Mouse (Mus musculus): Measurements from ENCODE around the gene Map4k4. TPM values are rescaled to one million over a fixed set of nuclear protein-coding genes. Genes with fewer than 3 reads are reported as not detected.

Gene Map4k4
- total RNA-seq, 2 experiments from 2014 or later = 181 to 198 TPM

DNA sequence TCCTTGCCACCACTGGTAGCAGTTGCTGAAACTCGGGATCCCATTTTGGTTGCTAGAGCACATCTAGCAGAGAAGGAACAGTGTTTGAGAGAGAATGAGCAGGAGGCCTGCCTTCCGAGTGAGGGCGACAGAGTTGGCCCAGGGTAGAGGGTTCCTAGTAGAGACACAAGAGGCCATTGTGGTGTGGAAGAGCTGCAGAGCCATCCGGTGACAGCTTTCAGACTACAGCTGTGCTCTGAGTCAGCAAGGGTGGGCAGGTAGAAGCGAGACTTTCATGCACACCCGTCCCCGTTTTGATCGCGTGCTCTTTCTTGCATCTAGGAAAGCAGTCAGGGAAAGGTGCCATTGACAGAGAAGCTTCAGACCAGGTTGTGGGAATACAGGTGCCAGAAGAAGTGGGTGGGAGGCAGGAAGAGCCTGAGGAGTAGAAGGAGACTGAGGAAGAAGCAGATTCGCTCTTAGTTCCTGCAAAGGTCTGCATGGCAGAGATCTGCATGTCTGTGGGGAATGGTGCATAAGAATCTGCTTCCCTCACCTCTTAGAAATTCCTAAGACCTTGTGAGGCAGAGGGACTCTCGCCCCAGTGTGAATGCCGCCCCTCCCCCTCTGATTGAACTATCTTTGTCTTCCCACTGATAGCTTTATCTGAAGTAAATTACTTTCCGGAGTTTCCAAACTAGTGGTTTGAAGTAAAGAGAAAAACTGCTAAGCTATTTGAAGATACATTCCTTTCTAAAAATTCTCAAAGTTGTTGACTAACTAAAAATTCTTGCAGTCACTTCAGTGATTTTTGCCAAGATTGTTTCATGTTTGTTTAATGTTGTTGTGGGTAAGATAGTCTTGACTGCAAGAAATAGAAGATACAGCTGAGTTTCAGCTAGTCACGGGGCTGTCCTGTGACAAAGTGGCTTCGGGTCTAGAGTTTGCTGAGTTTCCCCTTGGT lies 23.0 kb downstream of the Map4k4 start:
- intact Hi-C loops (cut with DNase I) = no loop called here
- DNase-seq (ENCODE audit: extremely low spot score in 1 of 2, low spot score in 2 of 2) = no peak

DNA sequence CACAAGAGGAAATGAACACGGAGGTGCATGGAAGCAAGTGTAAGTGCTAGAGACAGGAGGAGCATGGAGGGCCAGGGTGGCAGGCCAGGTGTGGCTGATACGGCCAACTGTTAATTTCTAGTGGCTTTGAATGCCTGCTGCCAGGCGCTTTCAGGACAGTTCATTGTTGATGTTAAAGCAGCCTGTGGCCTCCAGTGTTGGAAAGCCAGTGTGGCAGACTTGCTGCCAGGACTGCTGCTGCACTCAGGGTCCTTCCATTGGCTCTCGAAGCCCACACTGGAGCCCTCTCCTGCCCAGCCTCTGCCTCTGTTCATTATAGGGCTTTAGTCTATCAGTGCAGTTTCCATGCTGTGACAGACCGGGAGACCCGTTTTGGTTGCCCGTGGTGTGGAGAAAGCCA lies 30.3 kb downstream of the Map4k4 start:
- intact Hi-C loops (cut with DNase I) = no loop called here
- no peak for DNase-seq (ENCODE audit: extremely low spot score in 1 of 2, low spot score in 2 of 2)

DNA sequence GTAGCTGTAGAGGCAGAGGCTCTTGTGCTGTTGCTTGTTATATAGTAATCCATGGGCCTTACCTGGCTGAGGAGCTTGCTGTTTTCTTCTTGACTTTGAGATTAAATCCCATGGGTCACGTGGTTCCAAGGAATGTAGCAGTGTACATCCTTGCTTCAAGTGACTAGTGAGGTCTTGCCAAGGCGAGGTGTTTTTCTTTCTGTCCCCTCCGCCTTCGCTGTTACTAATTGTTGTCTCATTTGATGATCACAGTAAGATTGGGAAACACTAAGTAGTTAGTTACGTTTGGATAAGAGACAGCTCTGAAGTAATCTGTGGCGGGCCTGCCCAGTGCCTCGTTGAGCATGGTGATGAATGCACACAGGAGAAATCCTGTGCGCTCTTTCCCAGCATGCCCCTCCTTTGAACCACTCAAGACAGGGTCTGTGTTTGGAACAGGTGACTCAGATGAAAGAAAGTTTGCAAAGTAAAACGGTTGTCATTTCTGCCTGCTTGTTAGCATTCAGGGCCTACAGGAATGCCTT lies 31.6 kb downstream of the Map4k4 start:
- no peak for DNase-seq (ENCODE audit: extremely low spot score in 1 of 2, low spot score in 2 of 2)
- intact Hi-C loops (cut with DNase I) = no loop called here

DNA sequence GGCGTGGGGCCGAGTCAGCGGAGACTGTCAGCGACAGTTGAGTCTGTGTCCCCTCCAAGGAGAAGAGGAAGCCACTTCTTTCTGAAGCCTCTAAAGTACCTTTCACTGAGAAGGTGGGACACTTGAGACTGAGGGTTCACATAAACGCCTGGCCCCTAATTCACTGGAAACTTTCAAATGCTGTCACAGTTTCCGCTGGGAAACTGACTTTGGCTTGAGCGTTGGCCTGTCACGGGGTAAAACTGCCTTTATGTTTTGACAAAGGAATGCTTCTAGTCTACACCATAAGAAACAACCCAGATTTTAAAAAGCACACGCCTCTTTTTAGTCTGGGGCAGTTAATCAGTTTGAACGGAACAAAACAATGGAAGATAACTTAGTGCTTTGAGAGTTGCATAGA lies 32.2 kb downstream of the Map4k4 start:
- DNase-seq (ENCODE audit: extremely low spot score in 1 of 2, low spot score in 2 of 2) = no peak
- intact Hi-C loops (cut with DNase I) = no loop called here

DNA sequence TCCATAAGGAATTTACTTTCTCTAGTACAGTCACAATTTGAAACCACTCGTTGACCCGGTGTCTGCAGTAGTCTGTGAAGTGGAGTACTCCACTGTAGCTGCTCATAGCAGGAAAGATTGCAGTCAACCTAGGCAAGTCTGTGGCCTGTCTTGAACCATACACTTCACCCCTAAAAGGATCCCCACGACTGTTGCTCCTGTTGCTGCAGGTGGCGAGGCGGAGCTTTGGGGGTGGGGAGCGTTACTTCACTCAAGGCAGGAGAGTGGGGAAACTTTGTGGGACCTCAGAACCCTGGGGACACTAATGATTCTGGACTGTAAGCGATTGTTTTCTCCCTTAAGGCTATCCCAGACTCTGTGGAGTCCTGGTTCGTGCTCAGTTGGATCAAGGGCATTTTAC lies 34.2 kb downstream of the Map4k4 start:
- intact Hi-C loops (cut with DNase I) = loop anchor here (5.0 kb wide), 1 partner anchor 33 kb away; the partner anchor contains the start of gene Map4k4
- no peak for DNase-seq (ENCODE audit: extremely low spot score in 1 of 2, low spot score in 2 of 2)

DNA sequence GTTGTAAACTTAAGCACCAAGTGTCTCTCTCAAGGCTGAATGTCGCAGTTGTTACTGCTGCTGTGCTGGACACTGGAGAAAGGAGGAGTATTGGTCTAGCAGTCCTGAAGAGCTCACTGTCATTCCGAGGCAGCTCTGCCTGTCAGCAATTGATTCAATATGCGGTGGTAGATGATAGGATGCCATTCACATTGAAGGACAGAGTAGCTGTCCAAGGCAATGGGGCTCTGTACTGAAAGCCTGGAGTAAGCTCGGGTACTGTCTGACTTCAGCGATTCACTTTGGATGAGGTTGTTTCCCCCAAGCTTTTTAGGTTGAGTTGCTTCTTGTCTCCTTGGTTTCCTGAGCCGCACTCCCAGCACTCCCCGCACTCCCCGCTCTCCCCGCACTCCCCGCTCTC lies 34.9 kb downstream of the Map4k4 start:
- intact Hi-C loops (cut with DNase I) = loop anchor here (5.0 kb wide), 1 partner anchor 33 kb away; the partner anchor contains the start of gene Map4k4
- DNase-seq (ENCODE audit: extremely low spot score in 1 of 2, low spot score in 2 of 2) = no peak

DNA sequence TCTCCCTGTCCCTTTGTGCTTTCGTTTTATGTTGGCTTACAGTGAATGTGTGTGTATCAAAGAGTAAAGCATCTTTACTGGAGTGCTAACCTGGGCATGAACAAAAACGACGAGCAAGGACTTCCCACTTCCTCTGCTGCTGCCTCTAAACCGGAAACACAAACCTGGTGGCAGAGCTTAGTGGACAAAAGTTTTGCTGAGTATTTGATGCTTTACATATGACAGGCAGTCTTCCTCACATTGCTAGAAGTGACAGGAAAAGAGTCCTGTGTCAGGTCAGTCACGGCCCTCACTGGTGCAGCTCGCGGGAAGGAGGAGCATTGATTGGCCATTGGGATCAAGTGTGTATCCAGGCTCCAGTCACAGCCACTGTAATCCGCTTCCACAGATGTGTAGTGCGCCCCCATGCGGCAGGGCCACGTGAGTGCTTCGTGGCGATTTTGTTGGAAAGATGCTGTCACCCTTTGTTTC lies 35.7 kb downstream of the Map4k4 start:
- intact Hi-C loops (cut with DNase I) = loop anchor here (5.0 kb wide), 1 partner anchor 34 kb away; the partner anchor contains the start of gene Map4k4
- DNase-seq (ENCODE audit: extremely low spot score in 1 of 2, low spot score in 2 of 2) = peak; percentile 70 to 88

DNA sequence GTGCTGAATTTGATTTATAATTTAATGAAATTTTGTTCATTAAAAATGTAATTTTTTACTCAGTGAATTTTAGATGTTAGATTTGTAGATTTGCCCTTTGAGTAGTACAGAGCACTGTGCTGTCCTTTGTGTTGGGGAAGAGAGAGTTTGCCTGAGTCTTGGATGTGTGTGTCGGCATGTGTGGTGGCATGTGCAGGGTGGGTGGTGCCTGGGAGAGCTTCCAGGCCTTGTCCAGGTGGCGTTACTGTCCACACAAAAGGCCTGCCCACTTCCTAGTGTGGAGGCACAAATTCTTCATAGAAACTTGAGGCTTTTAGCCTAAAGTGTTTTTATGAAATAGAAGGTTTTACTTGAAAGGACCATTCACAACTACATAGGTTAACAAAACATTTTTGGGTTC lies 36.2 kb downstream of the Map4k4 start:
- DNase-seq (ENCODE audit: extremely low spot score in 1 of 2, low spot score in 2 of 2) = no peak
- intact Hi-C loops (cut with DNase I) = loop anchor here (5.0 kb wide), 1 partner anchor 35 kb away; the partner anchor contains the start of gene Map4k4

DNA sequence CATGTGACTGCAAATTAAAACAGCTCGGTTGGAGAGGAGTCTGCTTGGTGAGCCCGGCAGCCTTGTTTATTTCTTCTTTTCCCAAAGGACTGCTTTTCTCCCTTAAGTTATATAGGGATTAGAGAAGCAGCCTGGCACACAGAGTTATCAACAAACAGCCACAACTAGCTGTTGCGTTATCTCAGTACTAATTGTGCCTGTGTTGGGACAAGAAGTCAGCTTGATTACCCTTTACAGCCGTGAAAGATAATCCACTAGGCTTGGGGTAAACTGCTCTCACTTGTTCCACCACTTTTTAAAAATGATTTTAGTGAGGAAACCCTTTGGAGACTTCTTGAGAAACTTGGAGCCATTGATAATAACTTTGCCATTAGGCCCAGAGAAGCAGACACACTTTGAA lies 36.9 kb downstream of the Map4k4 start:
- intact Hi-C loops (cut with DNase I) = loop anchor here (5.0 kb wide), 1 partner anchor 35 kb away; the partner anchor contains the start of gene Map4k4
- DNase-seq (ENCODE audit: extremely low spot score in 1 of 2, low spot score in 2 of 2) = no peak

DNA sequence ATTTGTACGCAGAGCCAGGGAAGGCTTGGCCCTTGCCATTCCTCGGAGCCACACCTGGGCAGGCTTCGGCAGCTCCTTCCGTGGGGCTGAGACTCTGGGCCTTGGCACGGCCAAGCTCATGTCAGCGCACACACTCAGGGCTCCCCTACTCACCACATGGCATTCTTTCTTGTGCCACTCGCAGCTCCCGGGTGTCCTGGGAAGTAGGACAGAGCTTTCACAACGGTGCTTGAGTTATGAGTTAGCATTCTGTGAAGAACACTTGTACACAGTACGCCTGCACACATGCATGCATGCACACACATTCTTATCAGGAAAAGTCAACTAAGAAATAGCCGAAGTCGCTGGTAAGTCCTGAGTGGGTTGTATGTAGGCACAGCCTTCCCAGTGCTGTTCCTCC lies 38.7 kb downstream of the Map4k4 start:
- intact Hi-C loops (cut with DNase I) = loop anchor here (5.0 kb wide), 1 partner anchor 37 kb away; the partner anchor contains the start of gene Map4k4
- no peak for DNase-seq (ENCODE audit: extremely low spot score in 1 of 2, low spot score in 2 of 2)

DNA sequence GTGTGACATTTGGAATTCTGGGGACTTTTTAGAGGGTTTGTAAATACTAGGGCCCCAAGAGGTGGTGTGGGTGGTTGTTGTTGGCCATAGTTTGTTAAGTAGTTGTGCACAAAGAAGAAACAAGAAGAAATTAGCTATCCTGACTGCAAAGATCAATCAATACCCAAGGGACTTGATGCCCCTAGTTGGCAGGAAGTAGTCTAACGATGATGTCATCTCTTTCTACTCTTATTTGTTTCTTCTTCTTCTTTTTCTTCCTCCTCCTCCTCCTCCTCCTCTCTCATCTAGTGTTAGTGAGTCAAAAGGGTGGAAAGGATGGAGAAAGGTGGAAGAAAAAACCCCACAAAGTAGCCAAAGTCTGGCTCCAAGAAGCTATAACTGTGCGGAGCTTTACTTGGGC lies 39.6 kb downstream of the Map4k4 start:
- intact Hi-C loops (cut with DNase I) = loop anchor here (5.0 kb wide), 1 partner anchor 37 kb away; no protein-coding TSS in a partner anchor
- DNase-seq (ENCODE audit: extremely low spot score in 1 of 2, low spot score in 2 of 2) = no peak

DNA sequence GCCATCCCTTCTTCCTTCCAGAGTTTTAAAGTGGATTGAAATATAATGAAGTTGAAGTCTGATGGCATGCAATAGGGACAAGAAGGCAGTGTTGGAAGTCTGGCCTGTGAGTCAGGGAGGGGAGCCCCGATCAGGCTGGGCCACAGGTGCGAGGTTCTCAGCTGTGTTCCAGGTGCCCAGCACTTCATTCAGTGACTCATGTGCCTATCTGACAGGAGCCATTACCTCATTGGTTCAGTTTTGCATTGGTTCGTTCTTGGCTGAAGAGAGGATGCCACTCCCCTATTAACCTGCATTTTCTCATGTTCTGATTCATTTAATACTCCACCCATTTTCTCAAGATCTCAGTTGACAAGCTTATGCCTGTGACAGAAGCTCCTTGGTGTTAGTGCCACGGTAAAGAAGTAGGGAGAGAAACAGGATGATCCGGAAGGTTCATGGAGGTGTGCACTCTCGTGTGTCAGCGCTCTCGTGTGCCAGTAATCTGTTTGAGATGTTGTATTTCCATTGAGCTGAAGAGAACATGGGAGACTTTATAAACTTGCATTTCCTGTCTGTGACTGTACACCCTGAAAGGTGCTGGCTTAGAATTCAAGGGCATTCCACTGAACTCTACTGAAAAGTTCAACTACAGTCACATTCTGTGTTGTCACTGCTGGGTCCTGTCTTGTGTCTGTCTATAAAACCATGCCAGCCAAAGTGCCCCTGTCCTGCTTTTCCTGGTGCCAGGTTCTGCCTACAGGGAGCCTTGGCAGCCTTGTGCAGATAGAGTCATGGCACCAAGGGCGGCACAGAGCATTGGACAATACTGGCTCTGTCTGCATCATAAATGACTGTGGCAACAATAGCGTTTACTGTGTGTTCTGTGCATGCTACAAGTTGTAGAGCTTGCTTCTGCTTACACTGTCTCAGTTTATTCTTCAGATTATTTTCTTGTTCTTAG lies 40.8 kb downstream of the Map4k4 start:
- DNase-seq (ENCODE audit: extremely low spot score in 1 of 2, low spot score in 2 of 2) = no peak
- intact Hi-C loops (cut with DNase I) = loop anchor here (5.0 kb wide), 1 partner anchor 36 kb away; no protein-coding TSS in a partner anchor

DNA sequence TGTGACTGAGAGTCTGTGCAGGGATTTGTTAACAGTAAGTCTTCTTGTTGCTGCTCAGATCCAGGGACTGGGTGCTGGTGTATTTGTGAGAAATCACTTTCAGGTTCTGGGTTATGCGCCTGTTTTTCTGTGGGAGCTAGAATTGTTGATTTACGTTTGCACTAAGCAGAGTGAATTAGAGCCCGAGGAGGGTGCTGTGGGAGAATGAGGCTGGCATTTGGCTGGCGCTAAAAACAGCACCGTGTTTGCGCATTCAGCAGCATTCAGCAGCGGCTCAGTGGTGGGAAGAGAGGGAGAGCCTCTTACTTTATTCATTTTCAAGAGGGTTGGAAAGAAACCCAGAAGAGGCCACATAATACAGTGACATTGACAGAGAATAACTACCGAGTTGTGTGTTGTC lies 42.2 kb downstream of the Map4k4 start:
- intact Hi-C loops (cut with DNase I) = loop anchor here (5.0 kb wide), 1 partner anchor 34 kb away; no protein-coding TSS in a partner anchor
- peak; percentile 62 to 80 for DNase-seq (ENCODE audit: extremely low spot score in 1 of 2, low spot score in 2 of 2)

DNA sequence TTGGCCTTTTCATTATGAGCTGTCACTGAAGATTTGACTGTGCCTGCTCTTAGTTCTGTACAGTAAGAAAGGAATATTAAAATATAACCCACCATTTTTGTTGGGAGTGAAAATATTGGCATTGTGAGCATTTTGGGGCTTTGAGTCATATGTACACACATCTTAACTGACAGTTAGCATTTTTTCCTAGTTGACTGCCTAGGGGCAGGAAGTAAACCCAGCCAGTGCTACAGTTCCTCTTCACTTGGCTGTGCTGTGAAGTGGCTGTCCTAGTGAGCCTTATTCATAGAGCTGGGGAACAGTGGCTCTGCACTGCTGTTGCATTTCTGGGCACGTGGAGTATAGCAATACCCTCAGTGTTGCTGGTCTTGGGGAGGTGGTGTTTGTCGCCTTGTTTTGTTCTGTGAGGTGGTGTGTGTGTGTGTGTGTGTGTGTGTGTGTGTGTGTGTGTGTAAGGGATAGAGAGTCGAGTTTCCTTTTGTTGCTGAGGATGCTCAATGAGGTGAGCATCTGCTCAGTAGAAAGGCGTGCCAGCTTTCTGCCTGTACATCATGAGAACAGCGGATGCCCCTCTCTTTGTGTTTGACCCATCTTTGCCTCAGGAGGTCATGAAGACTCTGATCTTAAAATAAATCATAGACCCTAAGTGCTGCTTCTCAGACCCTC lies 43.7 kb downstream of the Map4k4 start:
- no peak for DNase-seq (ENCODE audit: extremely low spot score in 1 of 2, low spot score in 2 of 2)
- intact Hi-C loops (cut with DNase I) = loop anchor here (5.0 kb wide), 1 partner anchor 33 kb away; no protein-coding TSS in a partner anchor

DNA sequence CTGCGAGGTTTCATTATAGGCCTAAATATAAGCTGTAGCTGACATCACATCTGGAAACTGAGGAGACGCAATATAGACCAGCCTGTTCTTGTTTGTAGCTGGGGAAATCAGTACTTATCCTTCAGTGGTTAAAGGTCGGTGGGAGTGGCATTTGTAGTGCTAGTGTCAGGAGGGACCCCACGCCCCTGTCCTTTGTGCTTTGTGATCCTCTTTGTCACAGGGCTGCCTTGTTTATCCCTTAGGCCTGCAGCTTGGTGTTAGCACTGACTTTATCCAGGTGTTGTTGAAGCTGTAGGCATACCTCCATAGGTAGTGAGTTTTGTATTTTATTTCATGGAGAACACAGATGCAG lies 44.2 kb downstream of the Map4k4 start:
- intact Hi-C loops (cut with DNase I) = loop anchor here (5.0 kb wide), 1 partner anchor 32 kb away; no protein-coding TSS in a partner anchor
- no peak for DNase-seq (ENCODE audit: extremely low spot score in 1 of 2, low spot score in 2 of 2)

DNA sequence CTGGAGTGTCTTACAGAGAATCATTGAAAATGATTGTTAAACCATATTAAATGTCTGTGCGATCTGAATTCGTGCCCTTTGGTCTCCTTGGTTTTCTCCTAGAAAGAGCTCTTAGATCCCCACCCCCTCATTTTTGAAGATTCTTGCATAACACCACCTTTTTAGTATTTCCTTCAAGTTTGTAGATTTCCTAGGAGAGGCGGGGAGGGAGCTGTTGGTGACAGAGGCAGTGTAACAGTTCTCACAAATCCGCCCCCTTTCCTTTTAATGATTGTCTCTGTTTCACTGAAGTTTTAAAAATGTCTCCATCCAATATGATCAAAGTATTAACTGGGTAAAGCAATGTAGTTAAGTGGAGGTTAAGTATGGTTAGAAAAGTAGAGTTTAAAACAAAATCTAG lies 45.7 kb downstream of the Map4k4 start:
- peak in 1 of 2 experiments; percentile 3 for DNase-seq (ENCODE audit: extremely low spot score in 1 of 2, low spot score in 2 of 2)
- intact Hi-C loops (cut with DNase I) = no loop called here

DNA sequence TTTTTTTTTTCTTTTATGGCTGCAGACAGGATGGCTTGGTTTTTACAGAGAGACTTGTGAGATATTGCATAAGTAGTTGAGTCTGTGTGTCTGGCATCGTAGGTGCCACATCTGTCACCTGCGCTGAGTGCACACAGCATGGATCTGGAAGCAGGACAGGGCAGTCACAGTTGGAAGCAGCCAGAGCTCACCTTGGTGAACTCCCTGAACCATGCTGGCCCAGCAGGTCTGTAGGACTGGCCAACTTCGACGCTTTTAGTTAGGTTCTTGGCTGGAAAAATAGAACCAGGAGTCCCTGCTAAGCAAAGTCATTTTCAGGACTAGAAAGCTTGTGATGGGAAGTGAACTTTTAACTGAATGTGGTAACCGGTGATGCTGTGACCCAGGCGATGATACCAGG lies 46.5 kb downstream of the Map4k4 start:
- no peak for DNase-seq (ENCODE audit: extremely low spot score in 1 of 2, low spot score in 2 of 2)
- intact Hi-C loops (cut with DNase I) = no loop called here

DNA sequence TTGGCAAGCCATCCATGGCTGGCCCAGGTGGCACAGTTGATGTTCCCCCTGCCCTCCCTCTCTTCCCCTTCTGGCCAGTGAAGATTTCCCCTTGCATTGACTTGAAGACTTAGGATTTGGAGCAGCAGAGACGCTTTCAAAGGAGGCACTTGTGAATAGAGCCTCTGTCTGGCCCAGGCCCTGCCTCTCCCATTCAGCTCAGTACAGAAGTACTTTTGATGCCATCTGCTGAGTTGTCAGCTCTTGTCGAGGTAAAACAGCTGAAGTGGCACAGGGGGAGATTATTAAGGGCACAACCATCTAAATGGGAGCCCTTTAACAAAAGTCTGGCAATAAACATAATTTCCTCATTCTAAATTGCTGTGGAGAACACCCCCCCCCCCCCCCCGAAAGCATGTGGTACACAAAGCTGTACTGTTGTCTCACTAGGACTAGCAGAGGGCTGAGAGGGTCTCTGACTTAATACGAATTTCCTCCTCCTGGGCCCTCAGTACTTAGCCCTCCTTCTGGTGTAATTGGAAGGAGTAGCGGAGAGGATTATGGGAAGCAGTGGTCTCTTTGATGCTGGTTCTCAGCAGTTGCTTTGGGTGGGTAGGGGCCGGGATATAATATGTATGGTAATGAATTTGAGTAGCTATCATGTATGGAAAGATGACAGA lies 47.1 kb downstream of the Map4k4 start:
- intact Hi-C loops (cut with DNase I) = no loop called here
- peak; percentile 34 to 60 for DNase-seq (ENCODE audit: extremely low spot score in 1 of 2, low spot score in 2 of 2)

All from left cerebral cortex, postnatal 10 days (tissue).